Mouse (Mus musculus): ENCODE measurements at regions not wholly inside any gene's neighbourhood (a gene's known extent, or its start where the extent isn't known, plus 50 kb on each side); places are given as distances from the start of the nearest gene placed in this dataset.

- Histone ChIP-seq H3K9me3 (no peaks in the 10 kb centered on the region), H3K4me1 (replicated peaks) (no peaks in the 10 kb centered on the region), H3K36me3 (no peaks in the 10 kb centered on the region), H3K27me3 (no peaks in the 10 kb centered on the region), H3K9ac (replicated peaks) (no peak overlapping the region), H3K4me2 (replicated peaks) (no peak overlapping the region), H3K4me3 (replicated peaks) (no peak overlapping the region), H3K27ac (no peak overlapping the region)
- ATAC-seq = no peak
These were observed 357.9 kb upstream of the Btbd3 start for GRCm38 (mm10) chr2:137898425-137898824.

GRCm38 (mm10) chr2:137880211-137881031 lies 375.9 kb upstream of the Btbd3 start:
- H3K4me3 ChIP-seq (replicated peaks) = no peak overlapping the region
- 87% methylated on average over 7 of the region's 7 CpGs for WGBS

DNA sequence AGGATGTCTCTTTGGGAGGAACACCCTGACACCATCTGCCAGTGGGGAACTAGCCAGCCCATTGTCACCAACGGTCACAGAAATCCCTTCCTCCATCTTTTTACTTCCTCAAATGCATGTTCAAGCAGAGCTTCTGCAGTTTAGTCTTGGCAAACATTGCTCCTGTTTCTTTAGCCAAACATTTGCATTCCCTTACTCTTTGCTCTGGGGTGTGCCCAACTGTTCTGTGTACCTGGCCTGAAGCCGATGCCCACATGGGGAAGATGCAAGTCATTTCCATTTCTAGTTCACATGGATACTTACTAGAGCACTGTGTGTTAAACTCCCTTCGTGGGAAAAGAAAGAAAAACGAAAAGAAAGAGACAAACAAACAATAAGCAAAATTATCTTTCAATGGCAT lies 386.7 kb upstream of the Btbd3 start:
- H3K4me3 ChIP-seq (replicated peaks) = no peak overlapping the region
- no peak overlapping the region for H3K4me2 ChIP-seq (replicated peaks)
- H3K27ac ChIP-seq = no peak overlapping the region
- no peaks in the 10 kb centered on the region for H3K4me1 ChIP-seq (replicated peaks)
- no peaks in the 10 kb centered on the region for H3K36me3 ChIP-seq
- WGBS = 80% methylated on average over 4 of the region's 4 CpGs
- ATAC-seq = no peak
- no peaks in the 10 kb centered on the region for H3K9me3 ChIP-seq
- no peaks in the 10 kb centered on the region for H3K27me3 ChIP-seq
- no peak overlapping the region for H3K9ac ChIP-seq (replicated peaks)

More at GRCm38 (mm10) chr2:137880211-137881031, 375.9 kb upstream of the Btbd3 start:
- no peak for ATAC-seq
- Histone ChIP-seq H3K4me1 (replicated peaks) (no peaks in the 10 kb centered on the region), H3K9me3 (no peaks in the 10 kb centered on the region), H3K4me2 (replicated peaks) (no peak overlapping the region), H3K36me3 (no peaks in the 10 kb centered on the region), H3K27me3 (no peaks in the 10 kb centered on the region), H3K27ac (no peak overlapping the region), H3K9ac (replicated peaks) (no peak overlapping the region)

DNA sequence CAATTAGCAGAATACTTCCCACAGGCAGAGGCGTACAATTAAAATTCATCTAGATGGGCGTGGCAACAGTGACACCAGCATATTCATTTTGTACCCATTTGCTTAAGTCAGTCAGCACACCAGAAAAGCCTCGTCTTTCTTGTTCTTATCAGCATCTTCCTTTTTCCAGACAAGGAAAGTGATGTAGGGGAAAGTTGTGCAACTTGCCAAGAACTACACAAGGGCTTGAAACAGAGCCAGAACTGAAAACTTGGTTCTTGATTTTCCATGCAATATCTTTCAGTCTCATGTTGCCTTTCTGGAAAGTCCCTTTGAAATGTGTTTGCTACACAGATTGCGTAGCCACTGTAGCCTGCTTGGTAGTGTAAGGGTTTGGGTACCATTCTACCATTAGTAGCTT lies 401.9 kb upstream of the Btbd3 start:
- H3K27ac ChIP-seq = no peak overlapping the region
- no peaks in the 10 kb centered on the region for H3K4me1 ChIP-seq (replicated peaks)
- H3K9ac ChIP-seq (replicated peaks) = no peak overlapping the region
- H3K27me3 ChIP-seq = no peaks in the 10 kb centered on the region
- H3K4me2 ChIP-seq (replicated peaks) = no peak overlapping the region
- H3K9me3 ChIP-seq = no peaks in the 10 kb centered on the region
- WGBS = 84% methylated on average over 4 of the region's 4 CpGs
- ATAC-seq = no peak
- H3K4me3 ChIP-seq (replicated peaks) = no peak overlapping the region
- H3K36me3 ChIP-seq = no peaks in the 10 kb centered on the region

DNA sequence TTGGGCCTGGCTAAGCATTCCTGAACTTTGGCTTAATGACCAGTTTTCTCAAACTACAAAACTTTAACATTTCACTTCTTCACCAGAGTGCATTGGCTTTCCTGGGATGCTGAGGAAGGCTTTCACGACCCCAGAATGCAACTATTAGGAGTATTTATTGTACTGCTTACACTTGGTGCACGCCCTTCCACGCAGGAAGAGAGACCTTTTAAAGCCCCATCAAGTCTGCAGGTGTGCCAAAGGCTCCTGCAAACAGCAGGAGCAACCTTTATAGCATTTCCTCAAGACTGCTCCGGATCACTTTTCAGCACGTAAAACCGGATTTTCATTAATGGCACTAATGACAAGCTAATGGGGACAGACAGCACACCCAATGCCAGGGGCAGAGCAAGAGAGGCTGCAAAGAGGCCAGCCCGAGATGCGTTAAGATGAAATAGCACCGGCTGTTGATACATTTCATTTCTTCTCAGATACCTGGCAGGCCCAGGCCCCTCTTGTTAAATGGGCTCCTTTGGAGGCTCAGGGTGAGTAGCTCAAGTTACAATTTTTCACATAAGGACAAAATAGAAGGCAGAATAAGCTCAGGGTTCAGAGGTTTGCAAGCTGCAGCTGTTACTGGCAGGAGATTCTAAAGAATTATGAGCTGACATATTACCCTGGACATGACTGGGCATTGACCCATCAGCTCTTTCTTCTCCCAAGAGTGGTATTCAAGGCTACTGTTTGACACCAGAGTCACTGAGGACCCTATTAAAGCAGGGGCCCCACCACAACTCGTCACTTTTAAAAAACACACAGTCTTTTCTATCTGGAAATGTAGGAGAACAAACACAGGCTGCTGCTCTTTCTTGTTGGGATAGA lies 402.7 kb upstream of the Btbd3 start:
- H3K4me1 ChIP-seq (replicated peaks) = no peaks in the 10 kb centered on the region
- H3K9me3 ChIP-seq = no peaks in the 10 kb centered on the region
- H3K9ac ChIP-seq (replicated peaks) = no peak overlapping the region
- H3K36me3 ChIP-seq = no peaks in the 10 kb centered on the region
- no peaks in the 10 kb centered on the region for H3K27me3 ChIP-seq
- ATAC-seq = no peak
- H3K27ac ChIP-seq = no peak overlapping the region
- 85% methylated on average over 10 of the region's 10 CpGs for WGBS
- no peak overlapping the region for H3K4me2 ChIP-seq (replicated peaks)
- no peak overlapping the region for H3K4me3 ChIP-seq (replicated peaks)

DNA sequence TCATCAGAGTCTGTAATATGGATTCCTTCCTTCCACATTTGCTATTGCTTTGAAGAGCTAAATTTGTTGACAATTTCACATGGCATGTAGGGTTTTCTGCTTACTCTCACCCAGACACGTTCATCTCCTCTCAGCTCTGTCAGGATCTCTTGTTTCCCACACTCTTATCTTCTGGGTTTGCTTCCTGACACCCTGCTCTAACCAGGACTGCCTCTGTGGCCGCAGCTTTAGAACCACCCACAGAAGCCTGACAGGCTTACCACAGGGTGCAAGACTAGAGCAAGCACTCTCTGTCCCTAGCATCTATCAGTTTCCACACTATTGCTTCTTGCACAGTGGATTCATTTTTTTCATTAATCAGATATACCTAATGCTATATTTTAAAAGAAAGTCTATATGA lies 408.5 kb upstream of the Btbd3 start:
- WGBS = 65% methylated on average over 2 of the region's 2 CpGs
- Histone ChIP-seq H3K36me3 (no peaks in the 10 kb centered on the region), H3K9me3 (no peaks in the 10 kb centered on the region), H3K4me2 (replicated peaks) (no peak overlapping the region), H3K4me3 (replicated peaks) (no peak overlapping the region), H3K4me1 (replicated peaks) (no peaks in the 10 kb centered on the region), H3K27ac (no peak overlapping the region), H3K9ac (replicated peaks) (no peak overlapping the region), H3K27me3 (no peaks in the 10 kb centered on the region)
- ATAC-seq = no peak

GRCm38 (mm10) chr2:137827814-137828374 lies 428.5 kb upstream of the Btbd3 start:
- no peaks in the 10 kb centered on the region for H3K27me3 ChIP-seq
- H3K36me3 ChIP-seq = no peaks in the 10 kb centered on the region
- no peak overlapping the region for H3K9ac ChIP-seq (replicated peaks)
- no peak for ATAC-seq
- H3K4me1 ChIP-seq (replicated peaks) = no peaks in the 10 kb centered on the region
- WGBS = 85% methylated on average over 8 of the region's 8 CpGs
- no peak overlapping the region for H3K4me2 ChIP-seq (replicated peaks)
- H3K27ac ChIP-seq = no peak overlapping the region
- H3K9me3 ChIP-seq = no peaks in the 10 kb centered on the region
- no peak overlapping the region for H3K4me3 ChIP-seq (replicated peaks)

DNA sequence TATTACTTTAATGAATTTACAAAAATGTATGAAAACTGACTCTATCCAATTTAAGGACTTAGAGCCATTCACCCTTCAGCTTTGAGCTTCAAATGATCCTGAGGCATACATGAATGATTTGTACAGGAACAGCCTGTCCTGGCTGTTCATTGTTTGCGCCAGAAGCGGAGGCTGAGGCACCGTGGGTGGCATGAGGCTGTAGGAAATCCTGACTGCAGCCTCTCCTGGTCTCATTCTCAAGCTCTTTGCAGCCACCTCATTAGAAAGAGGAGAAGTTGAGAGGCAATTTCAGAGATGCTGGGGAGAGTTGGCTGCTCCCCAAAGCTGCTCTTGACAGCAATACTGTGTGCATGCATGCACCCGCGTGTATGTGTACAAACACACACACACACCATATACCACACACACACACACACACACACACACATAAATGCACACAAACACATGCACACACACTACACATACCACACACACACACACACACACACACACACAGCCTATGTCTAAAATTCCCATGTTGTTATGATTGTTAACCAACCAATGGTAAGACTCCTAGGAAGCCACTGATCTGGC lies 434.9 kb upstream of the Btbd3 start:
- no peak overlapping the region for H3K4me2 ChIP-seq (replicated peaks)
- no peak overlapping the region for H3K9ac ChIP-seq (replicated peaks)
- WGBS = 52% methylated on average over 5 of the region's 5 CpGs
- H3K9me3 ChIP-seq = no peaks in the 10 kb centered on the region
- ATAC-seq = no peak
- no peak overlapping the region for H3K4me3 ChIP-seq (replicated peaks)
- H3K27me3 ChIP-seq = no peaks in the 10 kb centered on the region
- no peaks in the 10 kb centered on the region for H3K36me3 ChIP-seq
- H3K4me1 ChIP-seq (replicated peaks) = peaks cover 6% of the 10 kb centered on the region
- H3K27ac ChIP-seq = no peak overlapping the region

GRCm38 (mm10) chr2:137814945-137815344 lies 441.4 kb upstream of the Btbd3 start:
- no peak overlapping the region for H3K9ac ChIP-seq (replicated peaks)
- ATAC-seq = no peak
- 88% methylated on average over 1 of the region's 1 CpGs for WGBS
- no peaks in the 10 kb centered on the region for H3K27me3 ChIP-seq
- no peak overlapping the region for H3K4me2 ChIP-seq (replicated peaks)
- H3K27ac ChIP-seq = no peak overlapping the region
- H3K4me3 ChIP-seq (replicated peaks) = no peak overlapping the region
- no peaks in the 10 kb centered on the region for H3K4me1 ChIP-seq (replicated peaks)
- no peaks in the 10 kb centered on the region for H3K36me3 ChIP-seq
- H3K9me3 ChIP-seq = no peaks in the 10 kb centered on the region

DNA sequence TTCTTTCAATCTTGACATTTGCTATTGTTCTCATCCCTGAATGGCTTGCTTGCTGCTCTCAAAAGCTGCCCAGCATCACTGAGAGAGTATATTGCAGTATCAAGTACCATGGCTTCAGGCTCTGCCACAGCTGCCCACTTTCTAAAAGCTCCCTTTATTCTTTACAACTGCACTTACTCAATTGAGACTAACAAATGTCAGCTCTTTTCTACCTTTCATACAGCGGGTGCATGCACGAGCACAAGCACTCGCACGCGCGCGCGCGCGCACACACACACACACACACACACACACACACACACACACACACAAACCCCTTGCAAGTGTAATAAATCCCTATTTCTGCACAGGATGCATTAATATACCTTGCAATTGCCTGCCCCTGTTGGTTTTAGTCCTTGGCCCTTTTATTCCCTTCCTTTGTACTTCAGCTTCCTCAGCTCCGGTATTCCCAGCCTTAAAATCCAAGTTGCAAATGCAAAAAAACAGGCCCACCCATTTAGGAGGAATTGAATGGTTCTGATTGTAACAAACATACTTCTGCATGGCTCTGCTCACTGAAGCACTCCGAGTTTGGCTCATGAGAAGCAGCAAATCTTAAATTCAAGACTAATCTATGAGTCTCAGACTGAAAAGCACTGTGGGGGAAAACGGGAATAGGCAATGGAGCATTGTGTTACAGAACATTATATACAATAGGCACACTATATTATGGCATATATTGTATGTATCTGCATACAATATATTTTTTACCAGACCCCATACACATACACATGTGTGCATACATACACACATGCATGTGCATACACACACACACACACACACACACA lies 447.7 kb upstream of the Btbd3 start:
- H3K9ac ChIP-seq (replicated peaks) = peak overlapping the region; percentile 44; the same call in 1 of the 2 replicates
- H3K27me3 ChIP-seq = no peaks in the 10 kb centered on the region
- peak overlapping the region; percentile 49 for H3K4me2 ChIP-seq (replicated peaks)
- no peaks in the 10 kb centered on the region for H3K36me3 ChIP-seq
- ATAC-seq = peak; percentile 90
- WGBS = 35% methylated on average over 13 of the region's 13 CpGs
- H3K27ac ChIP-seq = peak overlapping the region; percentile 68
- peak overlapping the region; percentile 24 for H3K4me3 ChIP-seq (replicated peaks)
- peaks cover 11% of the 10 kb centered on the region for H3K4me1 ChIP-seq (replicated peaks)
- no peaks in the 10 kb centered on the region for H3K9me3 ChIP-seq

DNA sequence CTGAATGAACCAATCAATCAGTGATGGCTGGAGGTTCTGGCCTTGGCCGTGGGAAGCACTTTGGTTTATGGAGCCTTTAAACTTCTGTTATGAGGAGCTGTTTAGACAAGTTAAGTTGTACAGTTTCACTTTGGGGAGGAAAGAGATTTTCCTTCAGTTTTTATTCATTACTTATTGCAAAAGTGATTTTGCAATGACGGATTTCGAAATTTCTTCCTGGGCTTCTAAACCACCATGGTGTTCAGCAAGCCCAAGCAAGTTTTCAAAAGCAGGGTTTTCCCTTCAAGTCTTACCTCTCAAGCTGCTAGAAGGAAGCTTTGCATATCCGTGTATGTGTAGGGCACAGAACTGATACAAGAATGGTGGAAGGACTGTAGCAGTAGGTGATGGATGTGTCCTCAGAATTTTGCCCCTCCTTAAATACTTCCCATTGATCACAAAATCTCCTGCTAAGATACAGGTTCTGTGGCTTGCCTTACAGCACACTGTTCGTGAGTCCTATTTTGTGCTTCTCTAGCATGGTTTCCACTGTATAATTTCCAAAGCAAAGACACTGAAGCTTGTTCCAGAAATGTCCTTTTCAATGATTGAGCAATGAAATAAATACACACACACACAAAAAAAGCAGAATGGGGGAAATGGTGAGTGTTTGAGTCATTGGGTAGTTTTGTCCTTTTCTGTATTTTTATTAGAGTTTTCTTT lies 448.6 kb upstream of the Btbd3 start:
- Histone ChIP-seq H3K27ac (0 out of 2 replicates have a peak overlapping the region, but pooled peaks have one; percentile 35), H3K9ac (replicated peaks) (no peak overlapping the region), H3K4me1 (replicated peaks) (peaks cover 11% of the 10 kb centered on the region), H3K36me3 (no peaks in the 10 kb centered on the region), H3K4me3 (replicated peaks) (no peak overlapping the region), H3K9me3 (no peaks in the 10 kb centered on the region), H3K27me3 (no peaks in the 10 kb centered on the region), H3K4me2 (replicated peaks) (no peak overlapping the region)
- ATAC-seq = no peak
- 64% methylated on average over 5 of the region's 5 CpGs for WGBS
